Mouse (Mus musculus) spleen, postnatal 14 days (tissue): ENCODE measurements at regions not wholly inside any gene's neighbourhood (a gene's known extent, or its start where the extent isn't known, plus 50 kb on each side); places are given as distances from the start of the nearest gene placed in this dataset.

ENCODE experiments used
- DNase-seq, 2 experiments: peaks; one replicate each; pipeline ENCODE4 v3.0.0; 2021 to 2022; ENCODE audit warnings: low spot score in 2 of 2

DNA sequence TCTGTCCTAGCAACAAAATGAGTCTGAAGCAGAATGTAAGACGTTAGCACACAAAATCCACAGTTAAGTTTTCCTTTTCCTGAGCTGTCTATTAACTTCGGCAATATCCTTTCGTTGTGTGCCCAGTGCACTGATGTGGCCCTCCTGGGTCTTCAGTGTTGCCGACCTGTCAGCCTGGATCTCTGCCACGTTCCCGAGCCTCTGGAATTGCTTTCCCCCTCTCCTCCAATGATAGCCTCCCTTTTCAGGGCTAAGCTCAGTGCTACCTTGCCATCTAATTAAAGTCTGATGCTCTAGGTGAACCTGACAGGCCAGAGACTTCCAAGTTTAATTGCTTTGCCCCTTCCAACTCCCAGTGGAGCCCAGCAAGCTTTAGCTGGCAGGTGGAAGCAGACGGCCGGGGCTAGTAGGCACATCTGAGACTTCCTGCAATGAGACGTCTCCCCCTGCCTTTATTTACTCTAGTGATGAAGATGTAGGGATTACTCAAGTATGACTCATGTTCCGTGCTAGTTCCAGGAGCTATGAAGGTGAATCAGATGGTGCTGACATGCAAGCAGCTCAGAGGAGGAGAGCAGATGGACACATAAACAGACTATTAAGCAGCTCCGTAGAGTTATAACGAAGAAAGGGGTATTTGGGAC, 894.3 kb upstream of the Car8 start:
- DNase-seq, result no peak

DNA sequence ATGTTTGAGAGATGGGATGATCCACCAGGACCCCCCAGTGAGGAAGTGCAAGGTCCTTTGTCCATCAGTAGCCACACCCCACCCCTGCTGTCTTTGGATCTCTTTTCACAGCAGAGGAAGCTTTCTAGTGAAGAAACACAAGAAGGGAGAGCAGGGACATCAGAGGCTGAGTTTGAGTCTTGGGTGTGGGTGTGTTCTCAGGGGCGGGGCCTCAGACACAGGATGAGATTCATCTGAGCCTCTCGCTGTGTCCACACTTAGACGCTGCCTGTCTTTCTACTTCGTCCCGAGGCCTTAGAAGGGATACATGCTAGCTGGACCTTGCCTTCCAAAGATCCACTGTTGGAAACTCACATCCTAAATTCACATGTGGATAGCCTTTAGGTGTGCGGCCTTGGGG, 893.5 kb upstream of the Car8 start:
- DNase-seq, result no peak

DNA sequence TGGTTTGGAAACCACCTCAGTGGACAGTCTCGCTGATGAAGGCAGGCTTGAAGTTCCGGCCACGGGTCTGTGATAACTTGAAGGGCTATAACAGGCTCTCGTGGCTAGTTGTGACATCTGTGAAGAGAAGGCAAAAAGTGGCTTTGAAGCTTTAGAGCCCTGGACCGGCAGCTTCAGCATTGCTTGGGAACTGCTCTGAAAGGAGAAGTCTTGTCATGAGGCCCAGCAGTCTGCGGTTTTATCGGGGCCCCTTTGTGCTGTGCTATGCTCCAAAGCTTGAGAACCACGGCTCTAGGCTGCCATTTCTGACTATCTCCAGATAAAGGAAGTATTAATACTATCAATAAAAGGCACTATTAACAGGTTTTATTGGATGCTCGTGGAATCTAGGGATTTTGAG, 892.8 kb upstream of the Car8 start:
- DNase-seq, result peak in 1 of 2 experiments; percentile 17

DNA sequence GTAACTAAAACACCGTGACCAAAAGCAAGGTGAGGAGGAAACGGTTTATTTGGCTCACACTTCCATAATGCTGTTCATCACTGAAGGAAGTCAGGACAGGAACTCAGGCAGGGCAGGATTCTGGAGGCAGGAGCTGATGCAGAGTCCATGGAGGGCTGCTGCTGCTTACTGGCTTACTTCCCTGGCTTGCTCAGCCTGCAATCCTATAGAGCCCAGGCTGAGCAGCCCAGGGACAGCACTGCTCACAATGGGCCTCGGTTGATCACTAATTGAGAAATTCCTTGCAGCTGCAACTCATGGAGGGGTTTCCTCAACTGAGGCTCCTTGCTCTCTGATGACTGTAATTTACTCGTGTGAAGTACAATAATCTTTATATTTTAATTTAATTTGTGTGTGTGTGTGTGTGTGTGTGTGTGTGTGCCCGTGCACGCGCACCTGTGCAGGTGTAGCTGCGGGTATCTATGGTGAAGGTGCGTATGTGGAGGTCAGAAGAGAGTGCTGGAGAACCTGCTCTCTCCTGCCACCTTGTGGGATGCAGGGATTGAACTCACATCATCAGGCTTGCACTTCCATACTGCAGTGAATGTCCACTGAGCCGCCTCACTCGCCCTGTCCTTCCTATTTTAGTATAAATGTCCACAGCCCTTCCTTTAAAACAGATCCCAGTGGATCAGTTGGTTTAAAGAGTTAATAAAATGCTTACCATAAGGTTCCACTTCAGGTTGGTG, 886.6 kb upstream of the Car8 start:
- DNase-seq, result no peak

DNA sequence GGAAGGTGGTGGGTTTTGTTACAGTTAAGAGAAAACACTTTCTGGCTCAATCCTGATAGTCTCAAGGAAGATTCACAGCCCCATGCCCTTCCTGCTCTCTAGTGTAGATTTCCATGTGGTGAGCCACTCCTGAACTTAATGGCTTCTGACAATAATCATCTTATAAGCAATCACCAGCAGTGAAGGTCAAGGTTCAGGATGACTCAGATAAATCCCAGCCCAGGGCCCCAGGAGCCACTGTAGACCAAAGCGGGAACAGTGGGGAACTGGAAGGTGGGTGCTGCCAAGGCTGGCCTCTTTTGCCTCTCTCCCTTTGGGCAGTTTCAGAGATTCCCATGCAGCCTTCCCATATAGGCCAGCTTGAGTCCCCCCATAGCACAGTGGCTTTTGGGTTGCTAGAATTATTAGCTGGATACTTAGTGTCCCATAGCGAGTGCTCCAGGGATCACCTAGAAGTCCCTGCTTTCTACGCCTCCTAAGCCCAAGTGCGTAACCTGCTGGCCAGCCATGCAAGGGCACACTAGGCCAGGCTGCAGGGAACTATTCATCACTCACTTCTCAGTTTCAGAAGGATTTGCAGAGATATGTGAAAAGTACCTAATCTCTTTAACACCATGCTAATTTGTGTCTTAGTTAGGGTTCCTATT, 885.9 kb upstream of the Car8 start:
- no peak for DNase-seq

DNA sequence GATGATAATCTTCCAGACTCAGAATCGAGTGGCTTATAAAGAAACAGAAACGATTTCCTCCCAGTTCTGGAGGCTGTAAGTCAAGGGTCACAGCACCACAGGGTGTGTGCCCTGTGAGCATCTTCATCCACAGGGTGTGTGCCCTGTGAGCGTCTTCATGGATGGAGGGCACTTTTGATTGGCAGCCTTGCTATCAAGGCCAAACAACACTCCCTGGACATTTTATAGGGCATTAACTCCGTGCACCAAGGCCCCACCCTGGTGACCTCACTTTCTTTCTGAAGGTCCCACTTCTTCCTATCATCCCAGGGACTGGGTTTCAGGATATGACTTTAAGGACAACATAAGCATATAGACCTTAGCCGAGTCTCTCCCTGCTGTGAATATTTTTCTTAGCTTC, 885.3 kb upstream of the Car8 start:
- DNase-seq, result no peak

DNA sequence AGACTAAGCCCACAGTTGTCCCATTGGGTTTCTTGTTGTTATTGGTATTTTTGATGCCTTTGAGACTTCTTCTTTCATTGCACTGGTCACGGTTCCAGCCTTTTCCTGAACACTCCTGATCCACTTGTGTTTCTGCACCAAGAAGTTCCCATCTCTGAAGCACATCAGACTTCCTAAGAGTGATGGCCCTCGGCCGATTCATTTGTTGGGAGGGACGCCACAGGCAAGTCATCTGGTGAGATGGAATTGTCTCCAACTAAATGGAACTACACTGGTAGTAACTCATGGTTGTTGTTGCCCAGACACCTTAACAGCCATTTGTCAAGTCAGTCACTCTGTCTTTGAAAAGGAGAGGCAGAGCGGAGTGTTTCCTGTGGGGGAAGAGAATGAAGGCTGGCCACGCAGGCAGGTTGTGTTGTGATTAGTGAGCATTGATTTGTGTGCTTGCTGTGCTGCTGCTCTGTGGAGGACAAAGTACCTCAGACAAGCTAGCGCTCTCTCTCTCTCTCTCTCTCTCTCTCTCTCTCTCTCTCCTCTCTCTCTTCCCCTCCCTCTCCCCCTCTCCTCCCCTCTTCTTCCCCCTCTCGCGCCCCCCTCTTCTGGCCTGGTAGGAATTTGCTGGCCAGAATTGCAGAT, 884.7 kb upstream of the Car8 start:
- DNase-seq, result no peak

DNA sequence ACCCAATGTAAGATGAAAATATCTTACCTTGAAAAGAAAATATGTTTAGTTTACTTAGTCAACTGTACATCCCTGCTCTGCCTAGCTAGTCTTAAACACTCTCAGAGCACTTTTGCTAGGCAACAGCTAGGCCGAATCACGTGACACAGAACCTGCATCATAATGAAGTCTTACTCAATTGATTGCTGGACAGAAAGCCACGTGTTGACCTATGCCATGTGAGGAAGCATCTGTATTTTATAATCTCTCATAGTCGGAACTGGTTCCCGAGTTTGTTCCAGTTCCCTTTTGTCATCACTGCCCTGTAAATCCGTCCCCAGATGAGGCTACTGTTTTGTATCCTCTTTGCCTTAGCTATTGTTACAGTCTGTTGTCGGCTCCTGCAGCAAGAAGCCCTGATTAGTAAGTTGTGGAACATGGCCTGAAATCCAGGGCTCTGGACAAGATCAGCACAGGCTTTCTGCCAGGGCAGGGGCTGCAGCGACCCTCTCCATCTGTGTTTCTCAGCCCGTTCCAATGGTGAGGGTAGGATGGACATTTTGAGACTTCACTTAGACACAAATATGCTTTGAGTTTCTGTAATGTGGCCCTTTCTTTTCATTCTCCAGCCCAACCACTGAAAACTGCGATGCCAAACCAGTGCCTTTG, 883.9 kb upstream of the Car8 start:
- no peak for DNase-seq

DNA sequence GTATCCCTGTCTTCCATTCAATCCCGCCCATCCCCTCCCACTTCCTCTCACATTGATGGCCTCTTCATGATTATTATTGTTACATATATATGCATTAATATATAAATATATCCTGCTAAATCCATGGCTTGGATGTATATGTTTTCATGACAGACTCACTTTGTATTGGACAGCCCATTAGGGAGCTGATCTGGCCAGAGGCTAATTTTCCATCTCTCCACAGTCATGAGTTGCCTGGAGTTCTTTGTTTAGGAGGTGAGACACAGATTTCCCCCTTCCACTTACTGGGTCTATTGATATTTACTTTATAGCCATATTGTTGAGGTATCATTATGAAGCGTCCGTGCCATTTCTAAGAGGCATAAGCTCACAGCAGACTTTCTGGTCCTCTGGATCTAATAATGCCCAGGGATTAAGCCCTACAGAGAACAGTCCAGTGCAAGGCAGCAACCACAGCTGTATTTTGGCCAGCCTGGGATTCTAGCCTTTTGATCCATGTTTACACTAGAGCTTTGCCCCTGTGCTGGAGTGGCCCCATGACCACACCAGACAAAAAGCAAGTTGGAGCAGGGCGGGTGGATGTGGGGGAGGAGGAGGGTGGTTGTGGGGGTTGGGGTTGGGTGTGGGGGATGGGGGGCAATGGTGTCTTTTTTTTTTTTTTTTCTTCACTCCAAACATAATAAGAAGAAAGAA, 878.3 kb upstream of the Car8 start:
- no peak for DNase-seq

DNA sequence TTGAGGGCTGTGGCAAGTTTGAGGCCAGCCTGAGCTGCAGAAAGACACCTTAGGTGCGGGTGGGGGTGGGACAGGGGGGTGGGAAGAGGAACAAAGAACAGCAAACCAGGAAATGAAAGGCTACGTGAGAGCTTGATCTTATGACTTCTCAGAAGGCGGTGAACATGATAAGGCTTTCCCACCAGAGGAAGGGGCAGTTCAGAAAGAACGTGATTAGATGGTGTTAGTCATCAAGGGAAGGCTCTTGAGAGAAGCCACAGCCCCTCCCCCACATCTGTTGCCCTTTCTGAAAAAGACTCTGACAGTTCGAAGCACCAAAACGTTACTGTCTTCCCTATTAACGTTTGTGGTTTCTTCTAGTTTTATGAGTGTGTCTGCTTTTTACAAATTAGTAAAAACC, 877.0 kb upstream of the Car8 start:
- DNase-seq, result no peak

DNA sequence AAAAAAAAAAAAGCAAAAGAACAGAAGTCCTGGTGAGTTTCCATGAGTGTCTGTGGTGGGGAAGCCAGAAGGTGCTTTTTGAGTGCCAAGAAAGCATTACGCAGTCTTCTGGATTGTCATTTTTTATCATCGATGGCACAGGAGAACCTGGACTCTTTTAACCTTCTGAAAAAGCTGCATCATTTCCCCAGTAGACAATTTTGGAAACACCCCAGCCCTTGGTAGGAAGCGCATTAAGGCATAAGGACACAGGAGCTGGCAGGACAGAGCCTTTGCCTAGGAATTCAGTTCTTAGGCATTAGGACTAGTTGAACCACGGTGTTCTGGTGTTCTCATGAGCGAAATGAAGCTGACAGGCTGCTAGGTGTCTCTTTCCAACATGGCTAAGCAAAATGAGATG, 875.1 kb upstream of the Car8 start:
- no peak for DNase-seq

DNA sequence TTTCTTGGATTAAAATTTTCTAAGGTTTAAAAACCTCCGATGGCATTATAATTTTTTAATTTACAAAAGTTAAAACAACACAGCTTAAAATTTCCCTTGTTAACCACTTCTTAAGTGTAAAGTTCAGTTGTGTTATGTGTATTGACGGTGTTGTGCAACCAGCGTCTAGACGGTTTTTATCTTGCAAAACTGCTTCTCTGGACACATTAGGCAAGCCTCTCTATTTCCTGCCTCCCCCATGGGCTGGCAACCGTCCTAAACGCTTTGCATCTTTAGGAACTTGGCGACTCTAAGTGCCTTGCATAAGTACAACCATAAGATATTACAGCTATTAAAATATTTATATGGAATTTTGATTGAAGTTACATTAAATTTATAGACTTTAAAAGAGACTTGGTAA, 871.5 kb upstream of the Car8 start:
- DNase-seq, result peak in 1 of 2 experiments; percentile 9

DNA sequence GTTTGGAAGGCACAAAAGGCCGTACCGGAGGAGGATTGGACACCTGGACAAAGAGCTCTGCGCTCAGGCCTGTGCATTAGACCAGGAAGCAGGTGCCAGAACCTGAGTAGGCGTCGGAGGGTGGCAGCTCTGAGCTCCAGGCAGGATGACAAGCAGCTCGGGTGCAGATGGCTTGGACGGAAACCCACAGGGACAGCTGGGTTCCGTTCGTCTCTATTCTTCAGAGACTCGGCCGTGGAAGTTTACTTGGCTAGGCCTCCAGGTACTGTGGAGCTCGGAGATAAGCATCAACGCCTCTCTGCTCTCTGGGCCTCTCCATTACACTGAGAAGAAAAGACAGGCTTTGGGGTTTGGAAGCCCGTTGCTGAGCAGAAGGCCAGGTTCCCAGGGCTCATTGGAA, 868.5 kb upstream of the Car8 start:
- DNase-seq, result no peak

DNA sequence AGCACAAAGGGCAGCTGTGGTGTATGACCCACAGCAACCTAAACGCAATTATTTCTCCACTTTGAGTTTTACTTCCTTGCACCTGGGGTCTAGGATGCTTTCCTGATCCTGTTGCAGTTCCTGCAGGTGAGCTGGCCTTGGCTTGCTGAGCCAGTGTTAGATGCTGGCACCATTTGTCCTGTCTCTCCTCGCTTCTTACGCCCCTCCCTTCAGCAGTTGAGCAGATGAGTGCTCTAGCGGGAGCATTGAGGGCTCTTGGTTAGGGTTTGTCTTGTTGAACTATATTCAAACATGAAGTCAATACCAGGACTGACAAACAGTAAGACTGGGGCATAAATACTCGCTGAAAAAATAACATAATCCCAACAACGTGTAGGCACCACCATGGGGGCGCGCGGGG, 867.9 kb upstream of the Car8 start:
- no peak for DNase-seq

DNA sequence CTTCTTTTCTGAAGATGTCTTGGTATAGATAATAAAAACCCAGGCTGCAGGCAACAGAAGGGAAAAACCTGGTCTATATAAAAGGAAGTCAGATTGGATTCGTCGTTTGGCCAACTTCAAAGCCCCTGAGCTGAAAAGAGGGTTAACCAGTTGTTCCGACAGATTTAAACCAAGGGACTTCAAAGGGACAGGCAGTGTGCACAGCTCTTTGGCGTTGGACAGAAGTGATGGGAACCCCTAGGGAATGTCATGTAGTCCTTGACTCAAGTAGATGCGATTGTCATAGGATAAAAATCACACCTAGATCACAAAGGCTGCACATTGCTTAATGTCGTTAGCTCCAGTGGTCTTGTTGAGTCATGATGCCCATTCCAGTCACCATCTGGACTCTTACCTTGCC, 865.8 kb upstream of the Car8 start:
- DNase-seq, result no peak

DNA sequence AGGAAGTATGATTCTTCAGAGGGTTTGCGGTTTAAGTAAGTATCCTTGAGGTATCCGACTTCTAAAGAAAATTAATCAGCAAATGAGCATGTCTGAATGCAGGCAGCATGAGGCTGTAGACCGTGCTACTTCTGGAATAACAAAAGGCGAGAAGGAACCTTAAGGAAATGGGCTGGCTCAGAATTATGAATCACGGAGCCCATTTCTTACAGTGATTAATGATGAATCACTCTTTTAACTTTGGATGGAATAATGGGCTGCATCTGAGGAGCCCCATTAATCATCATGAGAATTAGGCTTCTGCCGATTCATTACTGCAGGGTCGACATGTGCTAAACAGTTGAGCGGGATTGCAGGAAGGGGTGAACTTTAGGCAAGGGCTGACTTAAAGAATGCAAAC, 865.1 kb upstream of the Car8 start:
- DNase-seq, result no peak

DNA sequence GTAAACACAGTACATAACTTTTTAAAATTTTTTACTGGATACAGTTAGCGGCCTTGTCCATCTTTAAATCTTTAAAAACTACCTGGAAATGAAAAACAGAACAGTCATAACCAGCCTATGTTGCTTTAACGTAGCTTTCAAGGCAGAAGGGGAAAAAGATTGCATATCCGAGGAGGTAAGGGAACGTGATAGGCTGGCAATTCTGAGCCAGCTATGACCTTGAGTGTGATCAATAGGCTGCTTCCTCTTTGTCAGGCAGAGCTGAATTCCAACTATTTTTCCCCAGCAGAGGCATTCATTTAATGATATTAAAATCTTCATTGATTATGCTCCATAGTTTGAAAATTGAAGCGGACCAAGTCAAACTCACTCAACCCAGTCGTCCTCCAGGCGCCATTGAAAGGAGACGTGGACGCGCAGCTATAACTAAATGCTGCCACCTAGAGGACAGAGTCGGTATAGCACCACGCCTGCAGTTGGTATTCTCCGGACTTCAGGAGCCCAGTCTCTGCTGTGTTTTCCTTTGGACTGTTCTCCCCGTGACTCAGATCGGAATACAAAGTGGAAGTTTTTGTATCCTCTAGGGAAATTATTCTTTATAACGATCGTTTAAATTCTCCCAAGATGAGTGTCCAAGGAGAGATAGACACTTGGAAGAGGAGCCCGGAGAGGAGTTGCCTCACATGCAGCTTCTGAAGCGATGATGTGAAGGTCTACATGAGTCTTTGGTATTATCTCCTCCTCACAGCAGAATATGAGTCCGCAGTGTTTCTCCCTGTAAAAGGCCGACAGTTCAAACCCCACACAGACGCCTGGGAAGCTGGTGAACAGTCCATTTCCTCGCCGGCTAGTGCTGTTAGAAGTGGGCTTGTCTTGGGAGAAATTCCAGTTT, 858.2 kb upstream of the Car8 start:
- DNase-seq, result peak; percentile 51 to 75

DNA sequence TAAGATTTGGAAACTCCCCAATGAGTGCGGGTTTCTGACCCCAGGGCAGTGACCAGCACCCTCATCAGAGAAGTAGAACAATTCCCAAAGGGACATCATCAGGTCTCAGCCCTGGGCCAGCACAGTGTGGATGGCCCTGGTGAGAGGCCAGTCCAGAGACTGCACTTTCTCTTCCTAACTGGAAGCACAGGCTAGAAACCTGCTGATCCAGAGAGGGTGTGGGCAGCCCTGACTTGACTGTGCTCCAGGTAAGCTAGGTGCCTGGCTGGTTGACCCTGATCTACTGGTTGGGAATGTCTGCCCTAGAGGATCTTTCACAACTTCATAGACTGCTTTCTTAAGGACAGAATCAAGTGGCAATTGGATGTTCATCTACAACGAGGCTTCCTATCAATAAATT, 857.4 kb upstream of the Car8 start:
- no peak for DNase-seq

DNA sequence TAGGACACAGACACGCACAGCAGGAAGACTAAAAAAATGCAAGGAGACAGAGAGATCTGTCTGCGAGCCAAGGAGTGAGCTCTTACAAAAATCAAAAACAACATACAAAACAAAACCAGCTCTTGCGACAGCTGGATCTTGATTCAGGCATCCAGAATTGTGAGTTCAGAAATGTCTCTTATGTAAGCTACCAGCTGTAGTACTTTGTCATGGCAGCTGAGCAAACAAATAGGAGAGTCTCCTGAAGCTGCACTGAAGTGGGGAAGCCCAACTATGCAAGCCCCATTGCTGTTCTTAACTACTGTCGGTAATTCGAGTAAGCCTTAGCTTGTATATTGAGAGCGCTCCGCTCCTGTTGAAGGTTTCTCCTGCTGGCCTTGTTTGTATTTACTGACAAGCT, 856.8 kb upstream of the Car8 start:
- DNase-seq, result no peak

DNA sequence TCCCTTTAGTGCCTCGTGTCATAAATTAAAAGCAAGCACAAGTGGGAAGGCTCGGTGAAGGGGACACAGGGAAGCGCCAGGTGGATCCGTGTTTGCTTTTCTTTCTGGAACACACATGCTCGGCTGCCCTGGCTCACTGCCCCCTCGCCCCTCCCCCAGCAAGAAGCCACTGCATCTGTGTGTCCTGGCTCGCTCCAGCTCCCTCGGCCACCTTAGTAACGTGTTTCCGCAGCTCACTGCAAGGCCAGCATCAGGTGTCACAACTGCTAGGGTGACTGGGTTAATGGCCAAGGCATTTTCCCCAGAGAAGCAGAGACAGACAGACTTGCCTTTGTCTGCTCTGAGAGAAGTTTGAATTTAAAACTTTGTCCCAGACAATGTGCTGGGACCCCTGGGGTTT, 855.7 kb upstream of the Car8 start:
- no peak for DNase-seq

DNA sequence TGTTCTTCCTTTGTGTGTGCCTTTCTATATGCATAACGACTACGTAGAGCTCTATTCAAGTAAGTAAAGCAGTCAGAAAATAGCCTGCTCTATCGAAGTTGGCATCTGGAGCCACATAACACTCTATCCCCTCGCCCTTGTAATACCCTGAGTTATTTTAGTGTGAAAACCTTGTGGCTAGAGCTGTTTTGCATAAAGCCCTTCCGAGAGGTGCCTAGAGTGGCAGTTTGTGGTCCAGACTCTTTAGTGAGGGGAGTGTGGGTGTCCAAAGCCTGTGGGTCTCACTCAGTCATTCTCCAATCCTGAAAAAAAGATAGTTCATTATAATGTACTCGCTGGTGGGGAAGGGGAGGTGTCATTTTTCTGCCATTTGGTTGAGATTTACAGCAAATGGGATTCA, 855.2 kb upstream of the Car8 start:
- DNase-seq, result no peak
